8 mouse cellular contexts compared by ENCODE assay signal in genomic region chr6:134565606-134566247, GRCm38 (mm10). TPM values are rescaled to one million over a fixed set of nuclear protein-coding genes. Genes with fewer than 3 reads are reported as not detected.
DNase-seq lines count a peak whose midpoint lies in the region; ATAC-seq lines count a peak whose summit lies in the region.

No protein-coding gene starts in this region.

- peak overlapping the region; percentile 100 for H3K27ac ChIP-seq in hindbrain, embryonic 14.5 days

- H3K9ac ChIP-seq in hindbrain, embryonic 14.5 days = peak overlapping the region; percentile 99

- peak overlapping the region; percentile 90 for H3K4me2 ChIP-seq in hindbrain, embryonic 14.5 days (replicated peaks)

- H3K27me3 ChIP-seq in erythroblast, embryonic 14.5 days (ENCODE audit: control insufficient read depth) = no peaks in the 10 kb centered on the region
- no peaks in the 10 kb centered on the region for H3K27me3 ChIP-seq in hindbrain, embryonic 14.5 days (ENCODE audit: control insufficient read depth, insufficient read depth, low read length)

- peak; percentile 15 for DNase-seq in ovary, postnatal 14 days (ENCODE audit: low spot score)
- DNase-seq in ovary, postnatal 10 days (ENCODE audit: low spot score) = no peak
- peak; percentile 45 for DNase-seq in adrenal gland, postnatal 14 days
- peak; percentile 30 for DNase-seq in hindbrain, embryonic 14.5 days (ENCODE audit: low spot score)
- peak; percentile 11 for DNase-seq in liver
- DNase-seq in neural tube, embryonic 10.5 days (ENCODE audit: extremely low spot score, low spot score) = peak; percentile 50
- no peak for DNase-seq in left cerebral cortex, adult 11 months (ENCODE audit: low spot score)

- H3K4me1 ChIP-seq in erythroblast, embryonic 14.5 days (ENCODE audit: control insufficient read depth) = peaks cover 24% of the 10 kb centered on the region
- H3K4me1 ChIP-seq in hindbrain, embryonic 14.5 days (replicated peaks; ENCODE audit: control insufficient read depth, insufficient read depth, low read length) = peaks cover 18% of the 10 kb centered on the region

- H3K9me3 ChIP-seq in erythroblast, embryonic 14.5 days (ENCODE audit: control insufficient read depth, low read length) = no peaks in the 10 kb centered on the region
- H3K9me3 ChIP-seq in hindbrain, embryonic 14.5 days (ENCODE audit: control insufficient read depth, low read length) = no peaks in the 10 kb centered on the region

- no peaks in the 10 kb centered on the region for H3K36me3 ChIP-seq in erythroblast, embryonic 14.5 days (ENCODE audit: control insufficient read depth)
- no peaks in the 10 kb centered on the region for H3K36me3 ChIP-seq in hindbrain, embryonic 14.5 days (replicated peaks; ENCODE audit: control insufficient read depth, insufficient read depth)

- WGBS in hindbrain, embryonic 14.5 days = 2% methylated on average over 19 of the region's 19 CpGs

- peak overlapping the region; percentile 81 for H3K4me3 ChIP-seq in erythroblast, embryonic 14.5 days (replicated peaks)
- peak overlapping the region; percentile 98 for H3K4me3 ChIP-seq in hindbrain, embryonic 14.5 days (replicated peaks; ENCODE audit: low read length)

- ATAC-seq in hindbrain, embryonic 14.5 days (ENCODE audit: low FRiP score) = no peak

RNA-seq across cellular contexts. Expression of gene Lrp6, which starts 1.0 kb away (rescaled TPM):
- total RNA-seq in adrenal gland, postnatal 14 days (2021) = 81.5 and 89.2 TPM in 2 replicates
- 0.08 and 0.21 TPM in 2 replicates for polyA plus RNA-seq in erythroblast, embryonic 14.5 days (2012)
- polyA plus RNA-seq in hindbrain, embryonic 14.5 days (2014; fragmentation: Nextera tagmentation; extraction: Ambion mirVana) = 21.5 and 22.3 TPM in 2 replicates

Comparison
In these comparisons a context has a peak if more than half of its experiments do, and no peak if none do; other contexts are left out.
1. DNase-seq: peak in ovary, postnatal 14 days (single experiment), adrenal gland, postnatal 14 days (single experiment), hindbrain, embryonic 14.5 days (single experiment), liver (single experiment) and neural tube, embryonic 10.5 days (single experiment); none in ovary, postnatal 10 days (single experiment) and left cerebral cortex, adult 11 months (single experiment).
2. RNA of gene Lrp6, which starts 1.0 kb away (polyA plus RNA-seq): 21.5 to 22.3 TPM in hindbrain, embryonic 14.5 days; 0.08 to 0.21 TPM in erythroblast, embryonic 14.5 days; every median in the first group is over 10 times any median in the second.